Mouse (Mus musculus) embryo, embryonic 9.5 days (tissue): ENCODE measurements around the gene Rpap1.

Experiments
- DNase-seq: peaks from one replicate; pipeline ENCODE4 v3.0.0-alpha.2; 2017; ENCODE audit errors: extremely low spot score

Gene Rpap1

DNA sequence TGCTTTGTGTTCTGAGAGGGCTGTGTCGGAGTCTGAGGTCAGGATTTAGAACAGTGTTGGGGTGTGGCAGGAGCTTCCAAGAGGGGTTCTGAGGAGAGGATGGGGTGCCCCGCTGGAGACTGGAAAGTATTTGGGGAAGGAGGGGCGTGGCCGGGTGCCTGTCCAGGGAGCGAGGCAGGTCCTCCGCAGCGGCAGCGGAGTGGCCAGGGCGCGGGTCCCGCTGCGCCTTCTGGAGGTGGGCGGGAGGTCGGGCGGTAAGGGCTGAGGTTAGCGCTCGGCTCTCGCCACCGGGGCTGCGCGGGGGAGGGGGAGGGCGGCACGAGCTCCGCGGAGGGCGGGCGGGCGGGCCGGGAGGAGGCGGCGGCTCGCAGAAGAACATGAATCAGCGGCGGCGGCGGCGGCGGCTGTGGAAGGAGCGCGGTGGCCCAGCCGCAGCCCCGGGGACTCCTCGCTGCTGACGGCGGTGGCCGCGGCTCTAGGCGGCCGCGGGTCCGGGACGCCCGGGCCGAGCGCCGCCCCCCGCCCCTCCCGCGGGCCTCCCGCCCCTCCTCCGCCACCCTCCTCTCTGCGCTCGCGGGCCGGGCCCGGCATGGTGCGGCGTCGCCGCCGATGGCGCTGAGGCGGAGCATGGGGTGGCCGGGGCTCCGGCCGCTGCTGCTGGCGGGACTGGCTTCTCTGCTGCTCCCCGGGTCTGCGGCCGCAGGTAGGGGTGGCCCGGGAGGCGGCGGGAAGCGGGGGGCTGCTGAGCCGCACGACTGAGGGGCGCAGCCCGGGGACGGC is 12.0 kb upstream of the Rpap1 start:
- DNase-seq: peak; percentile 70

- peak; percentile 55 for DNase-seq
Observed at GRCm38 (mm10) chr2:119798246-119798927, 11.1 kb upstream of the Rpap1 start.

- no peak for DNase-seq
Observed at GRCm38 (mm10) chr2:119797279-119797783, 10.0 kb upstream of the Rpap1 start, which contains the start of gene Tyro3. TSS of gene Tyro3 (plus strand) at chr2:119797733.

DNA sequence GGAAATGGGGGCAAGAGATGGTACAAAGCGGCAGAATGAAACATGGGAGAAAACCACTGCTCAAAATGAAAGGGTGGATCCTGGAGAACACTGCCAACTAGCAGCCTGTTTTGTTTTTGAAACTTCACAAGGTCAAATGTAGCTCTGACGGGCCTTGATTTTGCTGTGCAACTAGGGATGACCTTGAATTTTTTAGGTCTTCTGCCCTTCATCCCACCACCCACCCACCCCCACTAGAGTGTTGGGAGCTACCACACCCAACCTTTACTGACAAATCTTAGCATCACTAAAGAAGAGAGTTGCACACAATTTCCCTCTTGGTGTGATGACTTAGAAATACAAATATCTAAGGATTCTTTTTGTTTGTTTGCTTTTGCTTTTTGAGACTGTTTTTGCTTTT is 2.7 kb upstream of the Rpap1 start:
- no peak for DNase-seq

DNA sequence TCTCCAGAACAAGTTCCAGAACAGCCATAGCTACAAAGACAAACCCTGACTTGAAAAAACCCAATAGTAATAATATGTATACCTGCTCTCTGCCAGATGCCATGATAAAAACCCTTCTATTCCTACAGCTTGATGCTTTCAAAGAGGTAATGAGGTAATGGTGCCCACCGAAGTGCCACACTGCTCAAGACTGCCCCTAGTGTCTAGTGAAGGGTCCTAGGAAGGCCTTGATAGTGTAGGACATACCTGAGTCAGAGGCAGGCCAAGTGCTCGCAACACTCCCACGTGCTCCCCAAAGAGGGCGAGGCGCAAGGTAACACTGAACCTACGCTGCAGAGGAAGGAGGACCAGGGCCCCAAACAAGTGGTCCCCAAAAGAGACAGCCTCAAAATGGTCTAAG is 20.1 kb downstream of the Rpap1 start:
- no peak for DNase-seq

- no peak for DNase-seq
Observed at GRCm38 (mm10) chr2:119763924-119764323, 23.4 kb downstream of the Rpap1 start.

DNA sequence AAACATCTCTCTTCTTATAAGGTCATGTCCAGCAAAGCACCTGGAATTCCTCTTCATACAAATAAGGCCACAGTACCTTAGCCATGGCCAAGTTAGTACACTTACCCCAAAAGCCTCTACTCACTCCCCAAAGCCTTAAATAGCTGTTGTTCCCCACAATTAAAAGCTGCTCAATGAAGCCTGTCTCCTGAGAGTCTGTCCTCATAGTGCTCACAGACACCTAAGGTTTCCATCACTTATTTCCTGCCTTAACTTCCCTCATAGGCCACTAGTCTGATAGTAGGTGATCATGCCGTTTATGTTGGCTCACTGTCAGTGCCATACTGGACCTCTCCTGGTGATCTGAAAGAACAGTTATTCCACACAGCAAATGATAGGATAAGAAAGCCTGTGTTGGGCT is 25.1 kb downstream of the Rpap1 start:
- no peak for DNase-seq

- DNase-seq: no peak
Observed at GRCm38 (mm10) chr2:119760251-119760650, 27.1 kb downstream of the Rpap1 start, which contains the start of gene Ltk. TSS of gene Ltk (minus strand) at chr2:119760431.

DNA sequence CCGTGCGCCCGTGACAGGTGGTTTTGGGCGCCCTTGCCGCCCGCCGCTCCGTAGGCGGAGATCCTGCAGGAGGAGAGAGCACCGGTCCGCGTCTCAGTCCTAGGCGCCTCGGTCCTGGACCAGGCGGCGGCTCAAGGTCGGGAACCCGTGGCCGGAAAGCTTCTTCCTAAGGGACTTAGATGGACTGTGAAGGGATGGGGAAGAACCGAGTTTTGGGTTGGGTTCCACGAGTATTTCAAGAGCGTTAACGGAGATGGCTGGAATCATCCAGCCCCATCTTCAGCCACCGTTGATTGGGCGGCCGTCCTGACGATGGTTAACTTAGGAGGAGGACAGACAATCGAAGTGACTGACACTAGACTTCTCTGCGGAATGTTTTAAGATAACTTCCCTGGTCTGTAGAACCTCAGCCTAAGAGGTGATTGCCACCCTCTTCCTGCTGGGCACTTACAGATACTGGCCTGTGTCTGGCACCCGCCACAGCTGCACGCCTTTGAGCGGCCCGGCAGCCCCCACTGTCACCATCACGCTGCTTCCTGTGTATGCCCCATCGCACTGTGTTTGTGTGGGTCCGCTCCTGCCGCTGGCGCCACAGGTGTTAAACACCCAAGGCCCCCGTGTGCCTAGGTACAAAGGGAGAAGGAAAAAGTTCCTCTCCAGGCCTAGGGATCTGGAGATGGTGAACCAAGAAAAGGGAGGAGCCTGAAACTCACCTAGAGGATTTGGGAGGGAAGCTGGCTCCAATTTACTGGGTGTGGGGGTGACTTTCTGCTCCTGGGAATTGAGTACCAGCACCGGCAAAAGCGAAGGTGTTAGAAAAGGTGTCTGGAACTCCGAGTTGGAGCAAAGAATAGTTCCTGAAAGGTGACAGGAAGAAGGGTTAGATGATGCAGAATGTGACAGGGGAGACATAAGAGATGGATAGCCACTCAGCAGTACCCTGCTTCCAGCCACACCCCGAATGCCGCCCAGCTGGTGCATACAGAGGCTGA is 28.2 kb downstream of the Rpap1 start:
- DNase-seq: no peak

GRCm38 (mm10) chr2:119758101-119758843 is 29.1 kb downstream of the Rpap1 start:
- peak; percentile 33 for DNase-seq

GRCm38 (mm10) chr2:119757601-119758100 is 29.7 kb downstream of the Rpap1 start:
- peak; percentile 28 for DNase-seq

DNA sequence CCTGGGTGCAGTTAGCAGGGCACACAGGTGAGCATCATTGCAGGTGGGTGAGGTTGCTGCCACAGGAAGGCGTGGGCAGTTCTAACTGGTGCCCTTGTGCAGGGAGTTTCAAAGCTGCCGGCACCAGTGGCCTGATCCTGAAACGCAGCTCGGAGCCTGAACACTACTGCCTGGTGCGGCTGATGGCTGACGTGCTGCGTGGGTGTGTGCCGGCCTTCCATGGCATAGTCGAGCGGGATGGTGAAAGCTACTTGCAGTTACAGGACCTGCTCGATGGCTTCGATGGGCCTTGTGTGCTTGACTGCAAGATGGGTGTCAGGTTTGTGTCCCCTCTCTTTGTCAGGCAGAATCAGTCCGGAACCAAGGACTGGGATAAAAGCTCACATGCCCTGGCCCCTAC is 38.1 kb downstream of the Rpap1 start:
- no peak for DNase-seq

DNA sequence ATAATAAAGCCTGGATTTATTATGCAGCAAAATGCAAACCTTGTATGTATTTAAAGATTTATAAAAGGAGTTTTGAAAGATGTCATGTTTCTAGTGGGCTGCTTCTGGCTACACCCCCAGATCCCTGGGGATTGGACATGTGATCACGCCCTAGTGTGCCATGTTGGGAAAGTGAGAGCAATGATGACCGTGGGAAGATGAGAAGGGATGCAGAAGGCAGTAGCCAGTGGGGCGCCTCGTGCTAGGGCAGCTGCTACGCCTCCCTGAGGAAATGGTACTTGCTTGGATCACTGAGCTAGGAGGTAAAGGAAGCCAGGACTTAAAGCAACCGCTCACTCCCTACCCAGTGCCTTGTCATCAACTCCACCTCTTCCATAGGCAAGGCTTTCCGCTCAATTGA is 39.8 kb downstream of the Rpap1 start:
- no peak for DNase-seq

GRCm38 (mm10) chr2:119745281-119745680 is 42.1 kb downstream of the Rpap1 start:
- peak; percentile 19 for DNase-seq

DNA sequence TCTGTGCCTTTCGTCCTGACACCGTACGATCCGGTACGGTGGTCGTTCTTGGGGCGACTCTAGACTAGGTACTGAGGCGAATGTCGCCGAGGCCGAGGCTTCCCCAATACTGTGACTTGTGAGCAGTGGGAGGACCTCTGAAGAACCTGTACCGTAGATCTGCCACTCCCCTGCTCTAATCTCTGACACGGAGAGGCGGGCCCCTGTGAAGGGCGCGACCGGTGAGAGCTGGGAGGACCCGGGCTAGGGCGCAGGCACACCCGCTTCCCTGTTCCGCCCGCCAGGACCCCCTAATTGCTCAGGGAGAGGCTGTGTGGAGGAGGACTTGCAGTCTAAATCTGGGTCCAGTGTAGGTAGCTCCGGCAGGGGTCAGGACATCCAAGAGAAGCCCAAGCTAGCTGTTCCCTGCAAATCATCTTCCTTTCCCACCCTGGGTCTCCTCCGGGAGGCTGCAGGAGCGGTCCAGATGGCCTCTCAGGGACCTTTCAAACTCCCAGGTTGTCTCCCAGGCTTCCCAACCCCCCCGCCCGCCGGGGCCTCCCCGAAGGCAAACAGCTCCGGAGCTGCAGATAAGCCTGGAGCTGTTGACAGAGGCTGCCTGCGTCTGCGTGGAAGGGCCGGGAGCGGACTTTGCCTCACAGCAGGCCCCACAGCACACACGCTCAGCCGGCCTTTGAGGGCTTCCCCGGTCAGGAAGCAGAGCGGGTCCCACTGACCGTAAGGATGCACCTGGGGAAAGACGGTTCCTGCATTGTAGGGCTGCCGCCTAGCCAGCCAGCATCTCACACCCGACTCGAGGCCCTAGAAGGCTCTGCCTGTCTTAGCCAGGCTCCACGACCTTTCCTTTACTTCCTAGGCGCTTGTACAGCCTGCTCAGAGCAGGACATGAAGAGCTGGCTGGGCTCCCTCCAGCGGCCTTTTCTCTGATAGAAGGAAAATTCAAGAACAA is 42.9 kb downstream of the Rpap1 start:
- peak; percentile 49 for DNase-seq

DNA sequence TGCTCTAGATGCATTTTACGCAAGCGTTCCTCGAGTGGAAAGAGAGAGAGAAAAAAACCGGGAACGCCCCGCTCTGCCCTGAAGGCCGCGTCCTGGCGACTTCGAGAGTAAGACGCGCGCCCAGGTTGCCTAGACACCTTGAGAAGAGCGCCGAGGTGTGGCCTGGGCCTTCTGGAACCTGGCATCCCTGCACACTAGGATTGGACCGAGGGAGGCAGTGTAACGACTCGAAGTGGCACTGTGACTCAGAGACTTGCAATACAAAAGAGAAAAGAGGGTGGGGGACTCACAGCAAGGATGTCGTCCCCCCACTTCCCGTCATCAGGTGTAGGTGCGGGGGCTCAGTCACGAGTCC is 43.6 kb downstream of the Rpap1 start:
- DNase-seq: no peak

- no peak for DNase-seq
Observed at GRCm38 (mm10) chr2:119743176-119743807, 44.0 kb downstream of the Rpap1 start.

GRCm38 (mm10) chr2:119742461-119743175 is 44.7 kb downstream of the Rpap1 start:
- DNase-seq: peak; percentile 59
